Mouse (Mus musculus): ENCODE measurements around the gene Ankrd40. TPM values are rescaled to one million over a fixed set of nuclear protein-coding genes. Genes with fewer than 3 reads are reported as not detected.

Ankrd40 gene
- total RNA-seq (2023) = 10 to 100 TPM; 26.1 to 29.0 TPM

DNA sequence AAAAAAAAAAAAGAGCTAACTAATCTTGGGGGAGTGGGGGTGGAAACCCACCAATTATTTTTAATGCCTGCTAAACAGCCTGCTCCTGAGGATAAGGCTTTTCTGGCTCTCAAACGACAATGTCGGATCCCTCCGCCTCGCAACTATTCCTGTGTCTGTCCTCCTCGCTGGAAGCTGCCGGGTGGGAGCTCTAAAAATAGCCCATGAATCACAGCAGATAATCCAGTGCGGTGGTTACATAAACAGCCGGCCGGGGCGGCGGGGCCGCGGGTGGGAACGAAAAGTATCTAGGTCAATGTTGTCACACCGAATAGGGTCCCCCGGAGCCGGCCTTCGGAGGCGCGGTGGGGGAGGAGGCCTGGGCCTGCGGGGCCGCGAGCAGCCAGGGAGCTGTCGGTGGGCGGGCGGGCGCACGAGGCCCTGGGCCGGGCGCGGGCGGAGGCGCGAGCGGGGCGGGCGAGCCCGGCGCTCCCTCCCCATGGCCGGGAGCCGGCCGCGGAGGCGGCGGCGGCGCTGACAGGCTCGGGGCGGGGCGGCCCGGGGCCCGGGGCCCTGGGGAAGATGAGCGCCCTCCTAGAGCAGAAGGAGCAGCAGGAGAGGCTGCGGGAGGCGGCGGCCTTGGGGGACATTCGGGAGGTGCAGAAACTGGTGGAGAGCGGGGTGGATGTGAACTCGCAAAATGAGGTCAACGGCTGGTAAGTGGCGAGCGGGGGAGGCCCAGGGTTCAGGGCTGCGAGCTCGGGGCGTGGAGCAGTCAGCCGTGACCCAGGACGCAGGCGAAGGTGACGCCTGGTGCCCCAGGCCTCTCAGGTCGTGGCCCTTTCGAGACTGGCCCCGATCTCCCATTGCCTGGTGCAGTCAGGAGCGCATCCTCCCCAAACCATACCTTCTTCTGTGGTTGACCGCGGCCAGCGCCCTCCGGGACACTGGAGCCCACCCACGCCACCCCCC is at the start of gene Ankrd40:
Ankrd40 (plus strand) TSS at position 309 of the 951 bp plus-strand sequence.

DNA sequence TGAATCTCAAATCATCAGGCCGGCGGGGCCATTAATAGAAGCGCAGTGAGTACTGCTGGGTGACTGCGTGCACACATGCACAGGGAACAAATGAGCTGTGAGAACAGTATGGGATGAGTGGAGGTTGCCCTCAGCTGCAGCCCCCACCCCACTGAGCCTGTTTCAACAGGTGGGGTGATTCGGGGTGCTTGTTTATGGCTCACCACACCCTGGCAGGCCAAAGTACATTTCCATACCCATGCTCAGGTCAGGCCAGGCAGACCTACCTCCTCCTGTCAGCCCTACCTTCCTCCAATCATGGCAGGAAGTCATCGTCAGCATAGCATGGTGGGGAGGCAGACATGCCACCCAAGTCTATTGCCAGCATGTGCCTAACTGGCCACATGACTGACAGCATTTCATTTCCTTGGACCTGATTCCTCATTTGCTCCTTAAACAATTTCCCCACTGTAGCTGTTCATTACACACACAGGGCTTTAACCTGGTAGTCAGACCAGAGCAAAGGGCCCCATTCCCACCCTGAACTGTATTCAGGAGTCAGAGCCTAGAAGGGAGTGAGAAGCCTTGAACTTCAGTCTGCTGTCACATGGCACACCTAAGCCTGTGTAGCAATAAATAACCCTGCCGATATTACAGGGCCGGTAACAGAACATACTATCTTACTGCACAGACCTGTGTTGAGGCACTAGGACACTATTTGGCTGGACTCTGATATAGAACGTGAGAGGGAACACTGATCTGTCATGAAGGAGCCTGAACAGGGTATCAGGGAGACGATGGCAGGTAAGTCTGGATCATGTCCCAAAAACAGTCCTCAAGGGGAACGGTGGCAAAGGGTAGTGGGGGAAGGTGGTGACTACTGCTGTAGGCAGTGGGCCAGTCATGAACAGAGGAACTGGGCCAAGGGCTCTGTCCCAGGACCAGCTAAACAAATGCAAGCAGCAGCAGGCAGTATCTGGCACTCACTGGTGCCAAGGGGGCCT is 46.3 kb upstream of the Ankrd40 start, which contains the start of gene Gm21885:
Gm21885 (plus strand) TSS at position 675 of the 983 bp plus-strand sequence.

DNA sequence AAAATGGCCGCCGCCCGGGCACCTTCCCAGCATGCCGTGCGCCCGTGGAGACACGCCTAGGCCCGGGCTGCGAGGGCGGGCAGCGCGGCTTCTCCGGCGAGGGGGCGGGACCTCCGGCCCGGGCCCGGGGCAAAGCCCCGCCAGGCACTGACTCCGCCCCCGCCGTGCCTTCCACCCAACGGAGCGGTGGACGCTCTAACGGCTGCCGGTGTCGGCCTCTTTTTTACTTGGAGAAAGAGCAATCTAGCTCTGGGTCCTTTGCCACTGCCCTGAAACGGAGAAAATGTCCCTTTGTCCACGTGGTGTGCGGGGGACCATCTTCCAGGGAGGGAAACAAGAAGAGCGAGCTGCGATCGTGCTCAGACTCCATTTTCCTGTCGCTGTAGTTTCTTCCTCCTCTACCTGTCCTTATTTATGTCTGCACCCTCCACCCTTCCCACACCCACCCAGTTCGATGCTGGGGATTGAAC is 5.8 kb upstream of the Ankrd40 start, which contains the start of gene Luc7l3:
Luc7l3 (minus strand) TSS at position 58 of the 470 bp plus-strand sequence.

Other genes starting within 250 kb of the Ankrd40 start
- gene Tob1, start 116.5 kb upstream of the Ankrd40 start, total RNA-seq (2023) = 10 to 100 TPM; 66.2 to 79.5 TPM
- not detected for gene Wfikkn2, start 82.0 kb upstream of the Ankrd40 start, total RNA-seq (2023)
- not detected for gene Gm21885, start 46.1 kb upstream of the Ankrd40 start, total RNA-seq (2023)
- 10 to 100 TPM; 33.6 to 38.0 TPM for gene Luc7l3, start 6.0 kb upstream of the Ankrd40 start, total RNA-seq (2023)
- gene Abcc3, start 65.0 kb downstream of the Ankrd40 start, total RNA-seq (2023) = 1 to 10 TPM; 2.4 to 4.8 TPM
- 1 to 10 TPM; 2.0 to 4.4 TPM for gene Cacna1g, start 146.2 kb downstream of the Ankrd40 start, total RNA-seq (2023)
- not detected for gene Spata20, start 158.2 kb downstream of the Ankrd40 start, total RNA-seq (2023)
- not detected for gene Epn3, start 172.0 kb downstream of the Ankrd40 start, total RNA-seq (2023)
- gene Mycbpap, start 193.7 kb downstream of the Ankrd40 start, total RNA-seq (2023) = under 1 TPM; 0.13 TPM
- under 1 TPM; 0.26 to 0.62 TPM for gene Rsad1, start 221.3 kb downstream of the Ankrd40 start, total RNA-seq (2023)
- gene Chad, start 237.0 kb downstream of the Ankrd40 start, total RNA-seq (2023) = not detected